Mouse (Mus musculus) neural tube, embryonic 14.5 days (tissue): ENCODE data around the gene Krt86. TPM values are rescaled to one million over a fixed set of nuclear protein-coding genes. Genes with fewer than 3 reads are reported as not detected.
A peak's percentile ranks its signal among the peaks of the same experiment; 100 is the strongest.

Source experiments
- ATAC-seq: fragments of 200-750 bp; cut with Nextera tagmentation; 2 replicates; pipeline ENCODE4 v1.8.0; 2017; ENCODE audit warnings: low read depth, mild to moderate bottlenecking, moderate TSS enrichment, moderate library complexity
- H3K27ac ChIP-seq: fragments of 300-500 bp; sonication (generic); 2 replicates; pipeline ENCODE4 v1.5.1; 2014; ENCODE audit warnings: low read depth, mild to moderate bottlenecking, control low read depth, low read length, moderate library complexity, mixed read lengths
- H3K27me3 ChIP-seq: fragments of 300-500 bp; sonication (generic); 2 replicates; pipeline ENCODE4 v1.6.1; 2014; ENCODE audit warnings: low read length; ENCODE audit not compliant: control insufficient read depth, insufficient read depth
- H3K36me3 ChIP-seq: fragments of 300-500 bp; sonication (generic); 2 replicates; pipeline ENCODE4 v1.6.1; 2014; ENCODE audit warnings: low read length, mixed read lengths; ENCODE audit not compliant: control insufficient read depth, insufficient read depth
- H3K4me1 ChIP-seq: fragments of 300-500 bp; sonication (generic); 2 replicates; pipeline ENCODE4 v1.6.1; 2014; ENCODE audit warnings: low read length; ENCODE audit not compliant: control insufficient read depth, insufficient read depth
- H3K4me2 ChIP-seq: fragments of 300-500 bp; sonication (generic); 2 replicates; pipeline ENCODE4 v1.6.1; 2014; ENCODE audit warnings: mild to moderate bottlenecking, low read depth, low read length, control low read depth
- H3K4me3 ChIP-seq: fragments of 300-500 bp; sonication (generic); 2 replicates; pipeline ENCODE4 v1.5.1; 2014; ENCODE audit warnings: low read depth, low read length, control low read depth, mixed read lengths
- H3K9ac ChIP-seq: fragments of 300-500 bp; sonication (generic); replicated peaks from 2 replicates; pipeline ENCODE4 v1.6.1; 2014; ENCODE audit warnings: low read depth, mild to moderate bottlenecking, control low read depth, low read length, mixed read lengths
- H3K9me3 ChIP-seq: fragments of 300-500 bp; sonication (generic); 2 replicates; pipeline ENCODE4 v1.6.1; 2016; ENCODE audit warnings: low read length; ENCODE audit not compliant: control insufficient read depth
- WGBS: fragments of 180-500 bp; shearing (Covaris S2); extraction: QIAGEN DNeasy Blood & Tissue Kit; methylation state at CpG from one replicate; pipeline ENCODE4 v1.1.7; 2014; 5-methylcytosine and 5-hydroxymethylcytosine counted together
- polyA plus RNA-seq: library from polyadenylated mRNA; unstranded; fragments of >200 nt; fragmentation: Nextera tagmentation; extraction: Ambion mirVana; gene quantifications from 2 replicates; pipeline ENCODE4 v1.2.1, GENCODE M21; 2014

The Krt86 gene
- polyA plus RNA-seq, 1 experiment from 2014 or later = not detected

DNA sequence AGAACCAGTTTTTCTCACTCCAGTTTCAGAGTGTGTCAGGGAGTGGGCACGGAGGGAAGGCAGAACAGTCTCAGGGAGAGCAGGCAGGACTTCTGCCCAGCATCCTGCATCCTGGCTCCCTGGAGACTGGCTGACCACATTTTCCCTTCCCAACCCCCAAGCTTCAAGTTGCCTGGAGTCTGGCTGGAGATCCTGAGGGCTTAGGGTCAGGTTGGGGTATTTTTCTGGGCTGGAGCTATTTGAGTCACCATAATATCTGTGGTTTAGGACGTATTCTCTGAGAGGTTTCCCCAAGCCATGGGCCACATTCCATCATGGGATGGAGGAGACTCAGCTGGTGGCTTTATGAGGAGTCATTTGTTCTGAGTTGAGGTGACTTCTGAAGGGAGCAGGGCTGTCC, 18.0 kb upstream of the Krt86 start:
- no peak overlapping the region for H3K9ac ChIP-seq
- no peaks in the 10 kb centered on the region for H3K4me1 ChIP-seq
- H3K27me3 ChIP-seq = no peaks in the 10 kb centered on the region
- H3K9me3 ChIP-seq = no peaks in the 10 kb centered on the region
- 88% methylated on average over 2 of the region's 2 CpGs for WGBS
- no peak overlapping the region for H3K27ac ChIP-seq
- no peaks in the 10 kb centered on the region for H3K36me3 ChIP-seq
- ATAC-seq = no peak
- H3K4me2 ChIP-seq = no peak overlapping the region
- no peak overlapping the region for H3K4me3 ChIP-seq

DNA sequence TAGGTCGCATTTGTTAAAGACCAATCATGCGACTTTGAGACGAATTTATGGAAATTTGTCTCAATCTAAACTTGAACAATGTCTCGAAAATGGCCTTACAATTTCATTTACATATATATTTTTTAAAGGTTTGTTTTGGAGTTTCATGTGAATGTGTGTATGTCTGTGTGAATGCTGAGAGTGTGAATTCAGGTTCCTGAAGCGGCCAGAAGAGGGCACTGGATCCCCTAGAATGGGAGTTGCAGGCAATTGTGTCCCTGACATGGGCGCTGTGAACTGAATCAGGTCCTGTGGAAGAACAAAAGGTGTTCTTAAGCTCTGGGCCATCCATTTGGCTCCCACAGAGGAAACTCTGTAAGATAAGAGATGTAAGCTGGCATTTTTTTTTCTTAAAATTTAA, 17.4 kb upstream of the Krt86 start:
- Histone ChIP-seq H3K9ac (no peak overlapping the region), H3K4me1 (no peaks in the 10 kb centered on the region), H3K4me2 (no peak overlapping the region), H3K4me3 (no peak overlapping the region), H3K36me3 (no peaks in the 10 kb centered on the region), H3K27me3 (no peaks in the 10 kb centered on the region), H3K27ac (no peak overlapping the region), H3K9me3 (no peaks in the 10 kb centered on the region)
- WGBS = 87% methylated on average over 6 of the region's 6 CpGs
- ATAC-seq = no peak

GRCm38 (mm10) chr15:101458361-101458930, 14.8 kb upstream of the Krt86 start:
- Histone ChIP-seq H3K4me3 (no peak overlapping the region), H3K36me3 (no peaks in the 10 kb centered on the region), H3K27me3 (no peaks in the 10 kb centered on the region), H3K4me1 (no peaks in the 10 kb centered on the region), H3K9me3 (no peaks in the 10 kb centered on the region), H3K9ac (no peak overlapping the region), H3K4me2 (no peak overlapping the region), H3K27ac (no peak overlapping the region)
- ATAC-seq = no peak
- WGBS = 48% methylated on average over 16 of the region's 16 CpGs

DNA sequence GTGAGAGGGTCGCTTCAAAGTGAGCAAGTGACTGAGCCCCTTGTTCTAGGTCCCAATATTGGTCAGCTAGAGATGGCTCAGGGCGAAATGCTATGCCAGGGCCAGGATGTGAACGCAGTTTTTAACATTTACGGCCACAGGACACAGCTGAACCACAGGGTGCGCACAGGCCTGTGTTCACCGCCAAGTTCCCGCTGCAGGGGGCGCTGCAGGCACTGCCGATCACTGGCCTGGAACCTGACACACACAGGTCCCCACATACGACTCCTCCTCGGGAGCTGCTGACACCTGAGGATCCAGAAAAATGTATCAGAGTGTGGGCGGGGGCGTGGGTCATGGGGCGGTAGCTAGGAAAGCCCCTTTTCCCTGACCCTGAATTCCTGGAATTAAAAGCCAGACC, 14.0 kb upstream of the Krt86 start:
- WGBS = 73% methylated on average over 14 of the region's 14 CpGs
- Histone ChIP-seq H3K4me2 (no peak overlapping the region), H3K27me3 (no peaks in the 10 kb centered on the region), H3K9ac (no peak overlapping the region), H3K36me3 (no peaks in the 10 kb centered on the region), H3K4me3 (no peak overlapping the region), H3K27ac (no peak overlapping the region), H3K9me3 (no peaks in the 10 kb centered on the region), H3K4me1 (no peaks in the 10 kb centered on the region)
- ATAC-seq = no peak

DNA sequence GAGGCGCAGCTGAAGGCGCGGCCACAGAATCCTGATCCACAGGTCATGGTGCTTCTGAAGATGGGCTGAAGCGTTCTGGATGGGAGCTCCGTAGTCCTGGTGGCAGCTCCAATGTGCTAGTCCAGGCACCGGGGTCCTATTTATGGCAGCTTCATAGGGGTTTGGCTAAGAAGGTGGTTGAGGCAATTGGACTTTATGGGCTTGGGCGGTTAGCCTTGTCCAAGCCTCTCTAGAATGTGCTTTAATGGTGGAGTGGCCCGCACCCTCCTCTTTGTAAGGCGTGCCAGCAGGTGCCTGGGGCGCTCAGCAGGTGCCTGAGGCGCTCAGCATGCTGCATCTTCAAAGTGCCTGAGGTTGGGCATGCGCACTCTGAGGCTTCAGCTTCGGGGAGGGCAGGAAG, 9.6 kb upstream of the Krt86 start, which contains the start of gene Krt81:
Krt81 (minus strand) TSS at position 101 of the 400 bp plus-strand sequence.
- Histone ChIP-seq H3K9me3 (no peaks in the 10 kb centered on the region), H3K4me1 (no peaks in the 10 kb centered on the region), H3K9ac (no peak within 1 kb of the TSS), H3K27me3 (no peaks in the 10 kb centered on the region), H3K4me3 (no peak within 1 kb of the TSS), H3K4me2 (no peak within 1 kb of the TSS), H3K27ac (no peak within 1 kb of the TSS), H3K36me3 (no peaks in the 10 kb centered on the region)
- 71% methylated on average over 13 of the region's 13 CpGs for WGBS
- no peak for ATAC-seq

DNA sequence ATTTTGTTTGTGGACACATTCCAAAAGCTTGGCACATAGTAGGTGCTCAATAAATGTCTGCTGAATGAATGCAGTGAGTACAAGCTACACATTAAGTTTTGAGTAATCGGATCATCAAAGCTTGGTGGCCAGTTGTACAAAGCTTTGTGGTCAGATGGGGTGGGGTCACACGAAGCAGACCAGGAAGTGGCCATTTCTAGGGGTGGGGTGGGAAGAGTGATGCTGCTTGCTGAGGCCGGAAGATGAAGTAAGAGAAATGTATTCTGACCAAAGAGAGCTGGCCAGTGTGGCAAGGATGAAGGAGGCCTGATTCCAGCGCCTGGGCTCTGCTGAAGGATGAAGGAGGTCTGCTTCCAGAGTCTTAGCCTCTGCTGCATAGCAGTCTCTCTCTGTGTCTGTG, 4.2 kb upstream of the Krt86 start:
- WGBS = 95% methylated on average over 4 of the region's 4 CpGs
- H3K27ac ChIP-seq = no peak overlapping the region
- no peak overlapping the region for H3K4me2 ChIP-seq
- no peaks in the 10 kb centered on the region for H3K27me3 ChIP-seq
- H3K36me3 ChIP-seq = no peaks in the 10 kb centered on the region
- no peaks in the 10 kb centered on the region for H3K9me3 ChIP-seq
- ATAC-seq = no peak
- no peaks in the 10 kb centered on the region for H3K4me1 ChIP-seq
- H3K4me3 ChIP-seq = no peak overlapping the region
- no peak overlapping the region for H3K9ac ChIP-seq

DNA sequence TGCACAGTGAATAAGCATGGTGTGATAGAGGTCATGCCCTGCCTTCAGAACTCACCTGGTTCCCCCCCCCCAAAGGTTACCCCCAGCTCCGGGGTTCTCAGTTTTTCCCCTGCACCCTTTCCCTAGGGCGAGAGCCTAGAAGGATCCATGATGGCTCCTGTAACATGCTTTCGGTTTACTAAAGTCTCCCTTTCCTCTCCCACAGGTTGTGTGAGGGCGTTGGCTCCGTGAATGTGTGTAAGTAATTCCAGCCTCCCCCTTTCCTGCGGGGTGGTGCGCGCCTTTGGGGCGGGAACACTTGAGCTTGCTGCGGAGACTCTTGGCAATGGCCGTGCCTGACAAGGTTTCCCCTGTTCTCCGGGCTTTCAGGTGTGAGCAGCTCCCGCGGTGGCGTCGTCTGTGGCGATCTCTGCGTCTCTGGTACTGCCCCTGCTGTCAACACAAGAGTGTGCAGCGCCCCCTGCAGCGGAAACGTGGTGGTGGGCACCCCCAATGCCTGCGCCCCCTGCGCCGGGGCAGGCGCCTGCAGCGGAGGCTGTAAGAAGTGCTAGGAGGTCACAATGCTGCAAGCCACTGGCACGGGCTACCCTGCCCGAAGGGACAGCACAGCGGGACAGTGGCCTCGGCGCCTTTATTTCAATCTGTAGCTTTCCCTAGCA, 5.9 kb downstream of the Krt86 start:
- H3K4me1 ChIP-seq = peaks cover 6% of the 10 kb centered on the region; the same call in 1 of the 2 replicates
- H3K4me3 ChIP-seq = peak overlapping the region; percentile 18
- peak overlapping the region; percentile 67 for H3K4me2 ChIP-seq
- H3K9me3 ChIP-seq = no peaks in the 10 kb centered on the region
- no peaks in the 10 kb centered on the region for H3K27me3 ChIP-seq
- WGBS = 14% methylated on average over 31 of the region's 31 CpGs
- peak overlapping the region; percentile 35; the same call in 1 of the 2 replicates for H3K9ac ChIP-seq
- H3K36me3 ChIP-seq = no peaks in the 10 kb centered on the region
- no peak overlapping the region for H3K27ac ChIP-seq
- peak; percentile 58; the same call in 1 of the 2 replicates for ATAC-seq

- Histone ChIP-seq H3K36me3 (no peaks in the 10 kb centered on the region), H3K4me1 (peaks cover 6% of the 10 kb centered on the region; the same call in 1 of the 2 replicates), H3K4me3 (peak overlapping the region; percentile 18), H3K9ac (peak overlapping the region; percentile 35; the same call in 1 of the 2 replicates), H3K4me2 (peak overlapping the region; percentile 67), H3K27me3 (no peaks in the 10 kb centered on the region), H3K27ac (no peak overlapping the region), H3K9me3 (no peaks in the 10 kb centered on the region)
- WGBS = 24% methylated on average over 11 of the region's 11 CpGs
- peak; percentile 63; the same call in 1 of the 2 replicates for ATAC-seq
These were observed 6.4 kb downstream of the Krt86 start for GRCm38 (mm10) chr15:101479666-101480060.

DNA sequence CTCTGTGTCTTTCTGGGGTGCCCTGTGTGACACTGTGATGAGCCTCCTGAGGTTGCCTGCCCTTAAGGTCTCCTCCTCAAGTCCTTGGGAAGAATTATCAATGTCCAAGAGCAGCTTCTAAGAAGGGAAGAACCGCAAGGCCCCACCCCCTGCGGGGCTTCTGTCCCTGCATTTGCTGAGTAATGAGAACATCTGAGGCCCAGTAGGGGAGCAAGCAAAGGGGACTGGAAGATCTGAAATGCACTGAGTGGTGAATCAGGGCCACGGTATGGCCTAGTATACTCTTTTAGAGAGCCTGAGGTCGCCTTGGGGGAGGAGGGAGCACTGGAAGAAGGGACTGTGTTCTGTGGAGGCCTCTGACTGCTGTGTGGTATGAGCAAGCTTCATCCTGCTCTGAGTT, 8.8 kb downstream of the Krt86 start:
- Histone ChIP-seq H3K9ac (no peak overlapping the region), H3K4me3 (no peak overlapping the region), H3K27me3 (no peaks in the 10 kb centered on the region), H3K9me3 (no peaks in the 10 kb centered on the region), H3K4me1 (peaks cover 6% of the 10 kb centered on the region; the same call in 1 of the 2 replicates), H3K27ac (no peak overlapping the region), H3K4me2 (no peak overlapping the region), H3K36me3 (no peaks in the 10 kb centered on the region)
- WGBS = 40% methylated on average over 4 of the region's 4 CpGs
- no peak for ATAC-seq
